Mouse (Mus musculus) kidney, postnatal 14 days (tissue): ENCODE results near the gene Foxp1.
A peak's percentile ranks its signal among the peaks of the same experiment; 100 is the strongest.

Source experiments
- DNase-seq: peaks from one replicate; pipeline ENCODE4 v3.0.0; 2022; ENCODE audit warnings: mixed read lengths

Gene Foxp1

GRCm38 (mm10) chr6:99202781-99203180 lies 319.7 kb downstream of the Foxp1 start:
- no peak for DNase-seq

- DNase-seq, result no peak
Measured at GRCm38 (mm10) chr6:99201271-99201705, 321.2 kb downstream of the Foxp1 start.

- no peak for DNase-seq
Measured at GRCm38 (mm10) chr6:99200656-99201055, 321.9 kb downstream of the Foxp1 start.

- no peak for DNase-seq
Measured at GRCm38 (mm10) chr6:99199277-99199676, 323.2 kb downstream of the Foxp1 start.

GRCm38 (mm10) chr6:99193697-99194096 lies 328.8 kb downstream of the Foxp1 start:
- DNase-seq, result peak; percentile 69

GRCm38 (mm10) chr6:99191636-99192137 lies 330.8 kb downstream of the Foxp1 start:
- DNase-seq, result no peak

GRCm38 (mm10) chr6:99191041-99191635 lies 331.4 kb downstream of the Foxp1 start:
- no peak for DNase-seq

- no peak for DNase-seq
Measured at GRCm38 (mm10) chr6:99189967-99190366, 332.6 kb downstream of the Foxp1 start.

GRCm38 (mm10) chr6:99188366-99189216 lies 333.9 kb downstream of the Foxp1 start:
- DNase-seq, result no peak

GRCm38 (mm10) chr6:99187914-99188313 lies 334.6 kb downstream of the Foxp1 start:
- no peak for DNase-seq

GRCm38 (mm10) chr6:99187415-99187814 lies 335.1 kb downstream of the Foxp1 start:
- DNase-seq, result no peak

- no peak for DNase-seq
Measured at GRCm38 (mm10) chr6:99186569-99186968, 336.0 kb downstream of the Foxp1 start.

GRCm38 (mm10) chr6:99185797-99186196 lies 336.7 kb downstream of the Foxp1 start:
- no peak for DNase-seq

- no peak for DNase-seq
Measured at GRCm38 (mm10) chr6:99184051-99184450, 338.5 kb downstream of the Foxp1 start.

GRCm38 (mm10) chr6:99182777-99183176 lies 339.7 kb downstream of the Foxp1 start:
- no peak for DNase-seq

- no peak for DNase-seq
Measured at GRCm38 (mm10) chr6:99176216-99176615, 346.3 kb downstream of the Foxp1 start.

- no peak for DNase-seq
Measured at GRCm38 (mm10) chr6:99175377-99175776, 347.1 kb downstream of the Foxp1 start.

GRCm38 (mm10) chr6:99173902-99174210 lies 348.7 kb downstream of the Foxp1 start:
- DNase-seq, result no peak

GRCm38 (mm10) chr6:99173066-99173901 lies 349.2 kb downstream of the Foxp1 start:
- DNase-seq, result no peak

- DNase-seq, result no peak
Measured at GRCm38 (mm10) chr6:99172589-99172986, 349.9 kb downstream of the Foxp1 start.

- DNase-seq, result peak; percentile 20
Measured at GRCm38 (mm10) chr6:99171901-99172588, 350.5 kb downstream of the Foxp1 start.

- no peak for DNase-seq
Measured at GRCm38 (mm10) chr6:99171281-99171825, 351.2 kb downstream of the Foxp1 start.
